Mouse (Mus musculus) adrenal gland, postnatal 10 days (tissue): ENCODE measurements around the gene Os9. TPM values are rescaled to one million over a fixed set of nuclear protein-coding genes. Genes with fewer than 3 reads are reported as not detected.
"Not testable (repeated sequence)": the region's sequence is repeated elsewhere in the genome, so short reads cannot be mapped to it uniquely, and the experiment has no call there.

Source experiments
- DNase-seq: peaks from one replicate; pipeline ENCODE4 v3.0.0; 2021; ENCODE audit warnings: mixed read lengths
- total RNA-seq, 2 experiments: library from RNA; stranded (reverse); gene quantifications; 2 replicates each; pipeline ENCODE4 v1.2.3; 2021

The Os9 gene
- total RNA-seq, 2 experiments from 2014 or later, result 82.0 to 88.6 TPM

DNA sequence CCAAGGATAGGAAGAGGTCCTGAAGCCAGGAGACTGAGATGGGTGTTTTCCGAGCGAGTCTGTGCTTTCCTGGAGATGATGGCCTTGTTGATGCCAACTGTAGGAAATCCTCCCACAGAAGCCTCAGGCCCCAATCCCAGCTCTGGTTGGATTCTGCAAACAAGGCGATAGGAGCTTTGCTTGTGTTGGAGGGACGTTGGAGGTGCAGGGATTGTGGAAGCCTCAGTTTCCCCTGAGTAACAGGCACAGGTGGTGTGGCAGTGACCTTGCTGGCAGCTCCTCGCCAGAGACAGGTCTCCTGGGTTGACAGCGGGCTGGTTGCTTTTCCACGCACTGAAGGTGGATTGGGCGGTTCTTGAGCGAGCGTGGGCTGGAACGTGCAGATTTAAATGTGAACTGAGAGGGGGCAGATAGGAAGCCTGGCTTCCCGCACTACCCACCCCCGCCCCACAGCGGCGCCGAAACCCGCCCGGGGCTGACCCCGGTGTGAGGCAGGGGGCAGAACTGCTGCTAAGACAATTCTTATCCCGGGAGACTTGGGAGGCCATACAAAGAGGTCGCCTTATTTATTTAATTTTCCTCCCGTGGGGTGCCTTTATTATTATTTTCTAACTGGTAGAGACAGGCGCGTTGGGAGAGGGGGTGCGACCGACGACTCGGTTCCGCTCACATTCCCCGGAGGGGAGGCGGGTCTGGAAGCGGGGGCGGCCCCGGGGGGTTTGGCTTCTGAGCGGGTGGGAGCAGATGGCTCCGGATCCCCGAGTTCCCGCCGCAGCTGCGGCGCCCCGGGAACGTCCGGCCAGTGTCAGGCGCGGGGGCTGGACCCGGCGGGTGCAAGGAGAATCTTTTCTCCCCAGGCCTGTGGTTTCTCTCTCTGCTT lies 39.8 kb downstream of the Os9 start:
- no peak for DNase-seq

DNA sequence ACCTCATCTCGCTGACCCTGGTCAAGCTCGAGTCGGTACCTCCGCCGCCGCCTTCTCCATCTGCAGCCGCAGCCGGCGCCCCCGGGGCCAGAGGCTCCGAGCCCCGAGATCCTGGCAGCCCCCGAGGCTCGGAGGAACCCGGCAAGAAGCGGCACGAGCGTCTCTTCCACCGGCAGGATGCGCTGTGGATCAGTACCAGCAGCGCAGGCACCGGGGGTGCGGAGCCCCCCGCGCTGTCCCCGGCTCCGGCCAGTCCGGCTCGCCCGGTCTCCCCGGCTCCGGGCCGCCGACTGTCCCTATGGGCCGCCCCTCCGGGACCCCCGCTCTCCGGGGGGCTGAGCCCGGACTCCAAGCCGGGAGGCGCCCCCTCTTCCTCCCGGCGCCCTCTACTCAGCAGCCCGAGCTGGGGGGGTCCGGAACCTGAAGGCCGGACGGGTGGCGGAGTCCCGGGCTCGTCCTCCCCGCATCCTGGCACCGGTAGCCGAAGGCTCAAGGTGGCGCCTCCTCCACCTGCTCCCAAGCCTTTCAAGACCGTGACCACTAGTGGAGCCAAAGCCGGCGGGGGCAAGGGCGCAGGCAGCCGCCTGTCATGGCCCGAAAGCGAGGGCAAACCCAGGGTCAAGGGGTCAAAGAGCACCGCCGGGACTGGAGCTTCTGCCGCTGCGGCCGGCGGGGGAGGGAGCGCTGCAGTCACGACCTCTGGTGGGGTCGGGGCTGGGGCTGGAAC lies 41.1 kb downstream of the Os9 start:
- DNase-seq, result no peak

DNA sequence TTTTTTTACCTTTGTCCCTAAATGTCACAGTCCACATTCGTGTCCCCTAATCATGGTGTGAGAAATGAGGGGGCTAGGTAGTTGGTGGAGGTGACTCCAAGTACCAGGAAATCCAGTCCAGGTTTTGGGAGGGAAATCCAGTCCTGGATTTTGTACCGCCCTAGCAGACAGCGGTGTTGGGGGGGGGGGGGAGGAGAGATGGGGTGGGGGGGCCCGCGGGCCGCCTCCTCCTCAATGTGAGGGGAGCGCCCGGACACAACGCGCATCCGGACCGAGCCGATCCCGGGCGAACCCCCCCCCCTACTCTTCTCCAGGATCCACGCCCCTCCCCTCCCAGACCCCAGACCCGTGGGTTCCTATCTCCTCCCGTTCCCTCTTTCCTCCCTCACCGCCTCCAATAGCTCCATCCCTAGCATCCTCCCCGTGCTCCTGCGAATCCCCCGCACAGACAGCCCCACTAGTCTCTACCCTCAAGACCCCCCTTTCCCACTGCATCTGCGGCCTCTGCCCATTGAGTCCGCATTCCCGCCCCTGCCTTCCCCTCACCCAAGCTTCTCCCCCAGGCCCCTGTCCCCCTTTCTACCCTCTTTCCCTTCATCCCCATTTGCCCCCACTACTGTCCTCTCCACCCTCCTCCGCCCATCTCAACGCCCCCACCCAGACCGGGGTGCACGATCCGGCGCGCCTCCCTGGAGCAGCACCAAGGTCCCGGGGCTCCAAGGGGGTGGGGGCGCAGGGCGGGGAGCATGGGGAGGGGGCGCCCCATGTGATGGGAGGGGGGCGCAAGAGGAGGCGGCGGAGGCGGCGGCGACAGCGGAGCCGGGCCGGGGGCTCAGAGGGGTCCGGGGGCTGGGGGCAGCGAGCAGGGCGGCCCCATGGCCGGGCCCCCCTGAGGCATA lies 42.0 kb downstream of the Os9 start:
- peak; percentile 58 for DNase-seq

DNA sequence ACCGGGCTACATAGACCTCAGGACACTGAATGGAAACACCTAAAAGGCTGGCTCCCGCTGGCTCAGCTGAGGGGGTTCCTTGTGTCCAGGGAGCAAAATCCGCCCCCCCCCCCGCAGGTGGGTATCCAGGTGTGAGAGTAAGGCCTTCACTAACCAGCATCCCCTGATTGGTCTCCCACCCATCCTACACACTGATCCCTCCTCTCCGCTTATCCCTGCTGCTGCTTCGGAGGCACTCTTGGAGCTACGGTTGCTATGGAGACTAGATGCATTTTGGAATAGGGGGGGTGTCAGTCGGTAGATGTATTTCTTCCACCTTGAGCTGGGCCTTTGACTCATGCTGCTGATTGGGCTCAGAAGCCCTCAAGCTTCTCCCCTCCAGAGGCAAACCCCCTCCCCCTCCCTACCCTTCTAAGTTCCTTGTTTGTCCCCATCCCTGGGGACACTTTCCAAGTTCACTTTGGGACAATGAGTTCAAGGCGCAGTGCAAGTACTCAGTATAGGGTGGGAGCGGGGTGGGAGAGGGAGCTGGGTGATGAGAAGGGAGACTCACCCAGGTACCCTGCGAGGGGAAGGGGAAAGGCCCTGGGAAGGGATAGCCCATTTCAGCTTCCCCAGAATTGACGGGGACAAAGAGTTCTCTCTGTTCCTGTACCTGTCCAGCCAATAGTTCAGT lies 42.8 kb downstream of the Os9 start:
- no peak for DNase-seq

DNA sequence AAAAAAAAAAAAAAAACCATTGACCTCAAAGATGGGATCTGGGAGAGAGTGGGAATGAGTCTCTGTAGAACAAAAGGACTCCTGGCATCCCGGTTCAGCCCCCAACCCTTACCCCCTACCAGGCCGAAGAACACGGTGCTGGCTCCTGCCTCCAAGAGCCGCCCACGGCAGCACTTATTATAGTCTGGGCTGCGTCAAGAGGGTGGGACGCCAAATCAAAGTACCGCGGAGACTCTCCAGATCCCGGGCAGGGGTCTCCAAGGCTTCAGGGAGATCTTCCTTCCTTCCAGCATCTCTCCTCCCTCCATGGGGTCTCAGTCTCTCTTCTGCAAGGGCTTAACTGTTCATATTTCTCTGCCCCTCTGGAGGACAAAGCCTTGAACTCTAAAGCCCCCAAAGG lies 43.4 kb downstream of the Os9 start:
- no peak for DNase-seq

DNA sequence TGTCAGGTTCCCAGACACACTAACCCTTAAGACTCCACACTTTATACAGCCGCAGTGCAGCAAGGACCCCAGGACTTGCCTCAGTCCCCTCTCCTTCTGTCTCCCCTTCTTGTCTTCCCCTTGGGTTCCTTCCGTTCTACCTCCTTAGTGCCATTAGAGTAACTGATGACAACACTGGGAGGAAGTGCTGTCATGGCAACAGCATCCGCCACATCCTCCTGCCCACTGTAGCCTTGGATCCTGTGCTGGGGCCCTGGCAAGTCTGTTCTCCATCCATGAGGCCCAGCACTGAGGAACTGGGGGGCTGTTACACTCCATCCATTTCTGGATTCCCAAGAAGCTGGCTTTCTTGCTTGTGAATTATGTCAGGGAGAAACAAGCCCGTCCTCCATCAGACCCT lies 44.8 kb downstream of the Os9 start:
- no peak for DNase-seq

DNA sequence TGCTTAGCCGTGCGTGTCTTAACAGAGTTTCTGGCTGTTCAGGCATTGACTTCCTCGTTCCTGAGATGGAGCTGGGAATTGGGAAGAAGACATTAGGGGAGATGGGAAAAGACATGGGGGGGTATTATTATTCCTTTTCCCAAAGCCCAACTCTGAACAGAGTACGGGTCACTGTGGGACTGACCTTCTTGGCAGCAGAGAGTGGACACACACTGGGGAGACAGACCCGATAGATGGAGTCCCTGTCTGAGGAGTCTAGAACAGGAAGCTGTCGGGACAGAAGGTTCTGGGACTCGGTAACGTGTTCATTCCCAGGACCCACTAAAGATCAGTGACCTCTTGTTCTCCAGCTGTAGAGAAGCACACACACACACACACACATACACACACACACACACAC lies 45.3 kb downstream of the Os9 start:
- no peak for DNase-seq

DNA sequence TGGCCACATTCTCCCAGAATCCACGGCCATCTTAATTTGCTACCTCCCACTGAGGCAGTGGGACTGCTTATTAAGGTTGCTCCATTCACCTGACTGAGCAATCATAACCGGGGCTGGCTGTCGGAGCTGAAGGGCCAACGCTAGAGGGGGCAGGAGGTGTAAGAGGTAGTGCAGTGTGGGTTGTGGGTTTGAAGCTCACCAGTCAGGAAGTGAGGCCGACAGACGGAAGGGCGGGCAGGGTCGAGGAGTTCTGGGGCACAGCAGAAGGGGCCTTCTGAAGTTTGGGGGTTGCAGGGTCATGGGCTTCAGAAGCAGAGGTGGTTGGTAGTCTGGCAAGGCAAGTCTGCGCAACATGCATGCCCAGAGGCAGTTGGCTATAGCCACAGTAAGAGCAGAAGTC lies 45.9 kb downstream of the Os9 start, which contains the start of gene Agap2:
Agap2 (plus strand) TSS at position 205 of the 400 bp plus-strand sequence.
- DNase-seq, result no peak

DNA sequence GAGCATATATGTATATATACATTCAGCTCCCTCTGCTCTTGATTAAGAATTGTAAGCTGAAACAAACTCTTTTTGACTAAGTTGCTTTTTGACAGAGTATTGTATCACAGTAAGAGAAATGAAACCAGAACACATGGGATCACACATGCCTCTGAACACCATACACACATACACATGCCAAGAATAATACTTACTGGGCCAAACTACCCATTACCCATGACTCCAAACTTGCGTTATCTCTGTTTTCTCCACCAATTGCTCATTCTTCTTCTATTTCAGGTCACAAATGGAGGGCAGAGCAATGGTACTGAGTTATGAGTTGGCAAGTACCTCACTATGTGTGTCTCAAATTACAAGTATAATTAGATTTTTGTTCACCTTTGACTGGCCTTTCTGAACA lies 47.0 kb downstream of the Os9 start:
- no peak for DNase-seq

DNA sequence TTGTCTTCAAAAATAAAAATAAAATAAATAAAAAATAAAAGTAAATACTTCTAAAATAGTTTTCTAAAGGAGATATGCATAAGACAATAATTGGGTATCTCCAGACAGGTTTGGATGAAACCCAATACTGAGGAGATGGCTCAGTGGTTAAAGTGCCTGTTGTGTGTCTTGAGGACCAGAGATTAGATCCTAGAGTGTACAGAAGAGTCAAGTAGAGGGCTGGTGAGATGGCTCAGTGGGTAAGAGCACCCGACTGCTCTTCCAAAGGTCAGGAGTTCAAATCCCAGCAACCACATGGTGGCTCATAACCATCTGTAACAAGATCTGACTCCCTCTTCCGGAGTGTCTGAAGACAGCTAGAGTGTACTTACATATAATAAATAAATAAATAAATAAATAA lies 48.0 kb downstream of the Os9 start:
- not testable (repeated sequence) for DNase-seq

DNA sequence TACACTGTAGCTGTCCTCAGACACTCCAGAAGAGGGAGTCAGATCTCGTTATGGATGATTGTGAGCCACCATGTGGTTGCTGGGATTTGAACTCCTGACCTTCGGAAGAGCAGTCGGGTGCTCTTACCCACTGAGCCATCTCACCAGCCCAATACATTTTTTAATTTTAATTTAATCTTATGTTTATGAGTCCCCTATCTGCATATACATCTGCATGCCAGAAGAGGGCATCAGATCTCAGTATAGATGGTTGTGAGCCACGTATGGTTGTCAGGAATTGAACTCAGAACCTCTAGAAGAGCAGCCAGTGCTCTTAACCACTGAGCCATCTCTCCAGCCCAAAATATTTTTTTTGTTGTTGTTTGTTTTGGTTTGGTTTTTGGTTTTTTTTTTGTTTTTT lies 48.7 kb downstream of the Os9 start:
- not testable (repeated sequence) for DNase-seq

DNA sequence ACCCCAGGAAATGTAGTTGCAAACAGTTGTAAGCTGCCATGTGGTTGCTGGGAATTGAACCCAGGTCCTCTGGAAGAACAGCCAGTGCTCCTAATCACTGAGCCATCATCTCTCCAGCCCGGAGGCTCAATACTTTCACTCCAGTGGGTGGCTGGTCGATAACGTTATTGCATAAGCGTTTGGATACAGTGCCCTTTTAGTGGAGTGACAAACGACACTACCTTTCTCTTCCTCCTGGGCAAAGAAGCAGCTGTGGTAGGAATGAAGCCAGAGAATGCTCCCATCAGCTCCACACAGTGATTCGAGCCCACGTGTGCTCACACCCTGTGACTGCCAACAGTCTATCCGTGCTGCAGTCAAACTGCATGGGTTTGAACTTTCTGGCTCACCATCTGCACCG lies 49.7 kb downstream of the Os9 start:
- no peak for DNase-seq

DNA sequence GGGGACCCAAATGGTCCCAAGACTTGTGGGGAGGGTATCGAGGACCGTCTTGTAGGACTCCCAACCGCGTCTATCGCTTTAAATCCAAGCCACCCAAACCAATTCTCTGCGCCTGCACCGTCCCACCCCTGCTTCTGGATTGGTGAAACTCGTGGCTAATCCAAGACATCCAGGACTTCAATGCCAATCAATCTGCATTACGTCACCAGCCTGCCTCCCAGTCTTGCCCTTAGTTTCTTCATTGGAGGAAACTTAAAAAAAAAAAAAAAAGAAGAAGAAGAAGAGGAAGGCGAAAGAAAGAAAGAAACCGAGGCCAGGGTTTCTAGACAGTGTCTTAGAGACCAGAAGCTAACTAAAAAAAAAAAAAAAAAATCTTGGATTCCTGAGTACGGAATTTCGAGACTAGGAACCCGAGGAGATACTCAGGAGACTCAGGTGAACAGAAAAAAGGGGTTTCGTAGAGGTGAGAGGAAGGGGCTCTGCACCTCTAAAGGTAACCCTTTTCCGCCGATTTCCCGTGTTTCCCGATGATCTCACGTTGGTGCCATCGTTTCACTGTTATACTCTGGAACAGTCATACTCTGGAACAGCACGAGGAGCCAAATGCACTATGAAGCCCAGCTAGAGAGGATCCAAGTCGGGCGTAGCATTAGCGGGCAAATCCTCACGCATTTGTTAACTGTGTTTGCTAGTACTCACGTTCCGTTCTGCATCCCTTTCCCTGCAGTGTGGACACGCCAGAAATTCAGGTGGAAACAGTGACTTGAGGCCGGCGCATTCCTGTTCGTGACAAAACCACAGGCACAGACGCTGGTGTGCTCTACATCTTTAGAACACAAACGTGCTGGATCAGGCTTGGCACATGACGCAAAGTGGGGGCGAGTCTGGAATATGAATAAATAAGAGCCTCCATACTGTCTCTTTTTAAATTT lies 50.5 kb downstream of the Os9 start, which contains the start of gene Tspan31:
Tspan31 (minus strand) TSS at position 75 of the 932 bp plus-strand sequence.
- peak; percentile 92 for DNase-seq

DNA sequence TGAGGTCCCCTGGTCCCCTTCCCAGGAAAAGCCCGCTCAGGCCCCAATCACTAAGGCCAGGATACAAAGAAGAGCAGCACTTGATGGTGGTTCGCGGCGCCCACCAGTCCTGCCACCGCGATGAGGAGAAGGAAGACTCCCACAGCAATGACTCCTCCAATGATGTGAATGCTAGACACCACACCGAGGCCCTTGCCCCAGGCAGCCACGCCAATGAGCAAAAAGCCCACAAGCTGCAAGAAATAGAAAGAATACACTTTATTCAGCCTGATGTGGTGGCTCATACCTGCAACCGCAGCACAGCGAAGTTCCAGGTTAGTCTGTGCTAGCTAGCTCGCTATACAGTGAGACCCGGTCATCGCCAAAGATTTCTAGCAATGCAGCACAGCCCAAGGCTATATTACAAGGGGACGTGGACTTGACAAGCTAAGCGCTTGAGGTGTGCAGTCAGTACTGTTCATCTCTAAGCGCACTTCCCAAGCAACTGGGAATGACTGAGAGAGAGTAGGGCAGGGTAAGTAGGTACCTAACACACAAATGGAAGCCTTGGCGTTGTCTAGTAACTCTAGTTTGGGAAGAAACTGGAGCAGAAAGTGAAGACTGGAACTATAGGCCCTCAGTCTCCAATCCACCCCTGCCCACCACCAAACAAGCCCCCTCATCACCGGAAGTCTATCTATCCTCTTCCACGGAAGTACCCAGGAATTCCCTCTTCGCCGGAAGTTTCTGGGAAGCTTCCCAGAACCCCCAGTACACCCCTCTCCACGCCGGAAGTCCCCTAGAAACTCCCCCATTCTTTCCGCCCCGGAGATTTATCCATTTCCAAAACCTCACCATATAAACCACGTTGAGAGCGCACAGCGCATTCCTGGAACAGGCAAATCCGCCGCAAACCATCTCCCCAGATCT lies 51.4 kb downstream of the Os9 start:
- DNase-seq, result no peak

DNA sequence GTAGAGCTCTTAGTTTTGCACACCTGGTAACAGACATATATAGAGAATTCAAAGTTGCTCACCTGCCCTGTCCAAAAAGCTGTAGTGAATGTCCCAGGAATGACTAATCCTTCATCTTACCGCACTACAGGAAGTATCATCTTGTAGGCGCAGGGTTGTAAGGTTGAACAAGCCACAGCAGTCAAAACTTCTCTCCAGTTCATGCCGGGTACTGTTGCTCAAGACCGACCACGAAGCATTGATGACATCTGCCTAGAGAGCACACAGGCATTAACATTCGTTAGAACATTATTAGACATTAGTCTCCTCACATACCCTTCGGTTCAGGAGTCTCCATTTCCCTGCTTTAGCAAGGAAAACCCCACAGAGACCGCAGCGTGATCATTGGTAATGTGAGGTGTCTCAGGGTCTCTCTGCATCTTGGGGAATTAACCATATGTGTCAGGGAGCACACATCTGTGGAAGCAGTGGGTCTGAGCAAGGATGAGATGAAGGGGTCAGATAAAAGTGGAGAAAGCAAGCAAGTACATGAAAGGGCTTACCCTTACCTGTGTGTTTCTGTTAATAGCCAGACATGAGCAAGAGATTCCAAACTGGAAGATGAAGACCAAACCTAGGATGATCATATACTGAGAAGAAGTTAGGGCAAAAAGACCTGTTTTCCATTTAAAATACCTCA lies 52.4 kb downstream of the Os9 start:
- no peak for DNase-seq

DNA sequence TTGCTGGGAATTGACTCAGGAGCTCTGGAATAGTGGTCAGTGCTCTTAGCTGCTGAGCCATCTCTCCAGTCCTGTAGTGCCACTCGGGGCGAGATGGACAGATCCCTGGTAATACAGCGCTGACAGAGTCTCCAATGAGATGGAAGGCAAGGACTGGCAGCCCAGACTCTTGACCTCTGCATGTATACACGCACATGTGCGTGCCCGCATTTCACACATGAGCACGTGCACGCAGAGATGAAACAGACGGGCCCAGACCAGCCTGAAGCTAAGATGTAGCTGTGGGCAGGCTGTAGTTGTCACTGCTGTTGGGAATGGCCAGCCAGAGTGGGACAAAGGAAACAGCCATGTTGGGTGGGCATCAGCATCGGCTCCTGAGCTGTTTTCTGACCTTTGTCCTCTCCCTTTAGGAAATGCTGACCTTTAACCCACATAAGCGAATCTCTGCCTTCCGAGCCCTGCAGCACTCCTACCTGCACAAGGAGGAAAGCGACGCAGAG lies 54.4 kb downstream of the Os9 start:
- no peak for DNase-seq

DNA sequence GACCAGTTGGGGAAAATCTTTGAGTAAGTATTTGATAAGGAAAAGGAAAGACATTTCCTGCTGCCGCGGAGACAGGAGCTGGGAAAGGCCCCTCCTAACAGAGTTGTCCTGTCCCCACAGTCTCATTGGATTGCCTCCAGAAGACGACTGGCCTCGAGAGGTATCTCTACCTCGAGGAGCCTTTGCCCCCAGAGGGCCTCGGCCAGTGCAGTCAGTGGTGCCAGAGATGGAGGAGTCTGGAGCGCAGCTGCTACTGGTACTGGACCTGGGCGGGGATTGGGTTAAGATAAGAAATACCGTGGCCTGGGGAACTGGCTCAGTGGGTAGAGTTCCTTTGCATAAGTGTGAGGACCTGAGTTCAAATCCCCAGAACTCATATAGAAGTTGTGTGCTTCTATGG lies 55.0 kb downstream of the Os9 start:
- DNase-seq, result no peak
